Mouse (Mus musculus): Measurements from ENCODE around the gene Pea15a.

GRCm38 (mm10) chr1:172167911-172168310 lies 38.7 kb downstream of the Pea15a start:
- TF ChIP-seq TAL1 (IDR thresholded peaks at IDR 0.05; ENCODE audit: low read length) (no peak), GATA1 (IDR thresholded peaks at IDR 0.05; ENCODE audit: low read length) (no peak)

All from erythroblast, embryonic 14.5 days (primary cell).